Mouse (Mus musculus) forebrain, postnatal 0 days (tissue): Measurements from ENCODE around the gene Epop. TPM values are rescaled to one million over a fixed set of nuclear protein-coding genes. Genes with fewer than 3 reads are reported as not detected.
A peak's percentile ranks its signal among the peaks of the same experiment; 100 is the strongest.
"Not testable (repeated sequence)": the region's sequence is repeated elsewhere in the genome, so short reads cannot be mapped to it uniquely, and the experiment has no call there.

Experiments used
- ATAC-seq: fragments of 200-750 bp; cut with Nextera tagmentation; 2 replicates; pipeline ENCODE4 v1.8.0; 2017; ENCODE audit warnings: mild to moderate bottlenecking, moderate library complexity
- DNase-seq: peaks from one replicate; pipeline ENCODE4 v3.0.0-alpha.2; 2015
- H3K27ac ChIP-seq: fragments of 300-500 bp; sonication (generic); 2 replicates; pipeline ENCODE4 v1.5.1; 2014; ENCODE audit warnings: low read depth, mild to moderate bottlenecking, antibody characterized with exemption, low read length, moderate library complexity, mixed read lengths
- H3K27me3 ChIP-seq: fragments of 300-500 bp; sonication (generic); 2 replicates; pipeline ENCODE4 v1.6.1; 2014; ENCODE audit warnings: mild to moderate bottlenecking, low read length, mixed read lengths; ENCODE audit not compliant: insufficient read depth
- H3K36me3 ChIP-seq: fragments of 300-500 bp; sonication (generic); 2 replicates; pipeline ENCODE4 v1.6.1; 2014; ENCODE audit warnings: mild to moderate bottlenecking, moderate library complexity; ENCODE audit not compliant: insufficient read depth
- H3K4me1 ChIP-seq: fragments of 300-500 bp; sonication (generic); 2 replicates; pipeline ENCODE4 v1.6.1; 2014; ENCODE audit warnings: antibody characterized with exemption; ENCODE audit not compliant: insufficient read depth
- H3K4me2 ChIP-seq: fragments of 300-500 bp; sonication (generic); 2 replicates; pipeline ENCODE4 v1.6.1; 2014; ENCODE audit warnings: low read depth, mild to moderate bottlenecking, moderate library complexity
- H3K4me3 ChIP-seq: fragments of 300-500 bp; sonication (generic); 2 replicates; pipeline ENCODE4 v1.5.1; 2014; ENCODE audit warnings: low read depth, low read length, mixed read lengths
- H3K9ac ChIP-seq: fragments of 300-500 bp; sonication (generic); 2 replicates; pipeline ENCODE4 v1.6.1; 2014; ENCODE audit warnings: mild to moderate bottlenecking
- H3K9me3 ChIP-seq: fragments of 300-500 bp; sonication (generic); 2 replicates; pipeline ENCODE4 v1.6.1; 2016; ENCODE audit warnings: low read length
- CTCF ChIP-seq: sonication (generic); IDR thresholded peaks from 2 replicates; pipeline ENCODE4 v1.5.1; 2016; ENCODE audit warnings: antibody characterized with exemption, control low read depth, low read depth
- WGBS: fragments of 180-500 bp; shearing (Covaris S2); extraction: QIAGEN DNeasy Blood & Tissue Kit; methylation state at CpG from one replicate; pipeline ENCODE4 v1.1.7; 2014; 5-methylcytosine and 5-hydroxymethylcytosine counted together
- polyA plus RNA-seq: library from polyadenylated mRNA; unstranded; fragments of >200 nt; fragmentation: Nextera tagmentation; extraction: Ambion mirVana; gene quantifications from 2 replicates; pipeline ENCODE4 v1.2.1, GENCODE M21; 2015
- total RNA-seq: library from RNA; depleted of rRNA; stranded (reverse); fragments of >200 nt; gene quantifications from 2 replicates; pipeline ENCODE4 v1.2.3, GENCODE M21; 2014

Epop gene
- total and polyA plus RNA-seq, 2 experiments from 2014 or later, result 3.6 to 6.8 TPM

DNA sequence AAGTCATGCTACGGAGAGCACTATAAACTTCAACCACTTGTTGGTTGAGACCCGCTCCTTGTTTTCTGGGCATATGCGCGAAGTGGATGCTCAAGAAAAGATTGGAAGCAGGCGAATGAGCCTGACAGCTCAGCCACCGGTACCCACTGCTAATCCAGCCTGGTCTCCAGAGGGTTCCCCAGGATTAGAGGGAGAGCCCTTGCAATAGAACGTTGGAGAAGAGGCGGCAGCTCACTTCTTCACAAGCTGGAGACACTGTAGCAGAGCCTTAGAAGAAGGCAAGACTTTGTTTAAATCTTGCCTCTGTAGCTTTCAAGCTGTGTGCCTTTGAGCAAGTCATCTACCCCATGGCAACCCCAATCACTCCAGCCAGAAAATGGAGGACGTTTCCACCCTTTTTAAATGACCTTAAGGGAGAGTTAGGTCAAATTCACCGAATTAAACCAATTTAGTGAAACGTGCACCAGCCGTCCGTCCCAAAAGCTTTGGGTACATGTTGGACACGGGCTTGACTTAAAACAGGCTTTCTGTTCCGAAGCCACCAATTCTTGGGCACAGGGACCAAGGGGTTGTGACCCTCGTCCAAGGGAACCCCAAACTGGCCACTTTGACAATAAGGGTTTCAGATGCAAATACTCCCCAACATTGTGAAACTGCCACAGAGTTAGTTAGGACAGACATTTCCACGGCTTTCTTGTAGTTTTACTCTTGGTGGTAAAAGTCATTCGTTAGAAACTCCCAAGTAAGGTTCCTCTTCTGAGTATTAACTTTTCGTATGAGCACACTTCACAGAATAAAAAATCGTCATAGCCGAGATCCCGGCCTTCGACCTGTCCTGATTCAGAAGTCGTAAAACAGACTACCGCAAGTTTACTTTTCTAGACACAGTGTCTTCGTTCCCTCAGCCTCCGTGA lies 31.5 kb upstream of the Epop start:
- ATAC-seq (no peak; the same call in 1 of the 2 replicates), DNase-seq (no peak)
- 6% methylated on average over 27 of the region's 27 CpGs for WGBS
- Histone ChIP-seq H3K9me3 (no peaks in the 10 kb centered on the region), H3K4me1 (peaks cover 14% of the 10 kb centered on the region; the same call in 1 of the 2 replicates), H3K4me3 (peak overlapping the region; percentile 55), H3K4me2 (peak overlapping the region; percentile 83), H3K27me3 (0 out of 2 replicates have a peak, but pooled peaks cover 7% of the 10 kb centered on the region), H3K9ac (peak overlapping the region; percentile 78), H3K36me3 (no peaks in the 10 kb centered on the region), H3K27ac (no peak overlapping the region)
- TF ChIP-seq CTCF, result no peak

DNA sequence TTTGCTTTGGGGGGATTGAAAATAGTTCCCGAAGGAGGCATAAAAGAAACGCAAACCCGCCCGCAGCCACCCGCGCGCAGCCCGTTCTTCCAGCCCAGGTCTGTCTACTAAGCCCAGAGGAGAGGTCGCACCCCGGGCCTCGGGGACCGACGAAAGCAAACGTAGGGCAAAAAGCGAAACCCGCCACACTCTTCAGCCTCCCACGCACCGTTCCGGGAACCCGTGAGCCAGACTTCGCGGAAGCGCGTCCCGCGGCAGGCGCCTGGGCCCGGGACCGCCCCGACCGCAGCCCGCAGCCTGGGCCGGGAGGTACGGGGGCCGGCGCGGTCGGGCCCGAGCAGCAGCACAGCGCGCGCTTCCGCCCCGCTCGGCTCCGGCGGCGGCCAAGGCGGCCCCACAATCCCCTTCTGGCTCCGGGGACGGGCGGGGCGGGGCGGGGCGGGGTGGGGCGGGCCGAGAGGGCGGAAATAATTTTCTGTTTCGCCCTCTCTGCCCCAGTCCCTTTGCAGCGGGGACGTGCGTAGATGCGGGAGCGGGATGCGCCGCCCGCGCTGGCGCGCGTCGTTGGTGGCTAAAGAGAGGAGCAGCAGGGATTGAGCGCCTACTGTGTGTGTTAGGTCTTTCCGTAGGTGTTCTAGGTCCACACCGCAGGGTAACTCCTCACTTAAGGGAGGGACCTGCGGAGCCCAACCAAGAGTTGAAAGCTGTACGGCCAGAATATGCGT lies 30.6 kb upstream of the Epop start:
- Histone ChIP-seq H3K4me3 (peak overlapping the region; percentile 55), H3K27me3 (0 out of 2 replicates have a peak, but pooled peaks cover 7% of the 10 kb centered on the region), H3K27ac (peak overlapping the region; percentile 67), H3K9ac (peak overlapping the region; percentile 78), H3K36me3 (no peaks in the 10 kb centered on the region), H3K4me1 (peaks cover 14% of the 10 kb centered on the region; the same call in 1 of the 2 replicates), H3K9me3 (no peaks in the 10 kb centered on the region), H3K4me2 (peak overlapping the region; percentile 83)
- DNase-seq (peak; percentile 78), ATAC-seq (peak; percentile 90)
- no peak for TF ChIP-seq CTCF
- under 1% methylated on average over 74 of the region's 78 CpGs for WGBS

DNA sequence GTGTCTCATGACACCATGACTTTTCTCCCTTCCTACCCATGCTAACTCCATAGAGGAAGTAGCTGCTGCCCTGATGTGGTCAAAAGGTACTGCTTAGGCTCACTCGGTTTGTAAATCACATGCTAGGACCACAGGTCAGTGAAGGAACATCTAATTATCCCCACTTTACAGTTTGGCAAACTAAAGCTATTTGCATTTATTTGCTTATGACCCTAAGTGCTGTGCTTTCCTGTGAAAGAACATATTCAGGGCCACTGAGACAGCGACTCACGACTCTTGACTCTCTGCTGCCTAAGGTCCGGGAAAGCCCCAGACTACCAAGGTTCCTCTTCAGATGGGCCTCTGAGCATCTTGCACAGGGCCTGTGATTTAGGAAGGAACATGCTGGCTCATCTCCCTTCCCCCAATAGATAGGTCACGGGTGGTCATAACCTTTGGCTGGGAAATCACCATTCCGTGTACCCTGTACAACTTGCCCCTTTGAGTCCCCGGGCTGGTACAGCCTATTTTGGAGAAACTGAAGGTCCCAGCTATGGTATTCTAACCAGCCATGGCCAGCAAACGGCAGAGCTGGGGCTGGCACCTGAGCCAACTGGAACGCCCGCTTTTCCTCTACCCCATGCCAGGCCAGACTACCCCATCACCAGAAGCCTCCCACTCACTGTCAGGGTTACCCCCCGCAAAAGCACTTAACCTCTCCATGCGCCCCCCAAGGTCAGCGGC lies 29.9 kb upstream of the Epop start:
- H3K4me3 ChIP-seq, result peak overlapping the region; percentile 55
- H3K9me3 ChIP-seq, result no peaks in the 10 kb centered on the region
- WGBS, result 13% methylated on average over 13 of the region's 13 CpGs
- 0 out of 2 replicates have a peak, but pooled peaks cover 7% of the 10 kb centered on the region for H3K27me3 ChIP-seq
- ATAC-seq, result no peak
- peaks cover 11% of the 10 kb centered on the region; the same call in 1 of the 2 replicates for H3K4me1 ChIP-seq
- peak overlapping the region; percentile 67; the same call in 1 of the 2 replicates for H3K27ac ChIP-seq
- DNase-seq, result no peak
- no peak for TF ChIP-seq CTCF
- H3K9ac ChIP-seq, result peak overlapping the region; percentile 78
- H3K36me3 ChIP-seq, result no peaks in the 10 kb centered on the region
- H3K4me2 ChIP-seq, result peak overlapping the region; percentile 83

DNA sequence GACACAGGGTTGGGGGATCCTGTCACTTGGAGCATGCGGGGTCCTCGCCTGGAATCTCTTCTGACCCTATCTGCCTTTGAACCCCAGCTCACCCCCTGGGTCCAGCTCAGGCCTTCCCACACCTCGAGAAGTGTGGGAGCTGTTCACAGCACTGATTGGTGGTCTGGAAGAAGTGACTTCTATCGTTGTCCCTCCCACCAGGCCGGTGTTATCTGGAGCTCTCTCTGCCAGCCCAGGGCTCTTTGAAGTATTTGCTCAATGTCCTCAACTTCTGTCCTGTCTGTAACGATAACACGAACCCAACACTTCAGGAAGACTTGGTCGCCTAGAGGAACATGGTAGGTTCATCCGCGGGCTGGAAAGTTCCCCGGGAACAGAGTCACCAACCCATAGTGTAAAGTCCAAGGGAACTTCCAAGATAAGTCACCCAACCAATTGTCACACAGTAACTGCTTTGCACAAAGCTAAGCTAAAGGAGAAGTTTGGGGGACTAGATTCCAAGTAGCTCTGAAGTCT lies 29.3 kb upstream of the Epop start:
- no peaks in the 10 kb centered on the region for H3K9me3 ChIP-seq
- no peak for DNase-seq
- H3K27ac ChIP-seq, result no peak overlapping the region
- WGBS, result 77% methylated on average over 11 of the region's 11 CpGs
- peak overlapping the region; percentile 83 for H3K4me2 ChIP-seq
- no peaks in the 10 kb centered on the region for H3K36me3 ChIP-seq
- no peak overlapping the region for H3K4me3 ChIP-seq
- peaks cover 9% of the 10 kb centered on the region; the same call in 1 of the 2 replicates for H3K4me1 ChIP-seq
- no peak for ATAC-seq
- no peak for TF ChIP-seq CTCF
- H3K9ac ChIP-seq, result no peak overlapping the region
- 0 out of 2 replicates have a peak, but pooled peaks cover 7% of the 10 kb centered on the region for H3K27me3 ChIP-seq

DNA sequence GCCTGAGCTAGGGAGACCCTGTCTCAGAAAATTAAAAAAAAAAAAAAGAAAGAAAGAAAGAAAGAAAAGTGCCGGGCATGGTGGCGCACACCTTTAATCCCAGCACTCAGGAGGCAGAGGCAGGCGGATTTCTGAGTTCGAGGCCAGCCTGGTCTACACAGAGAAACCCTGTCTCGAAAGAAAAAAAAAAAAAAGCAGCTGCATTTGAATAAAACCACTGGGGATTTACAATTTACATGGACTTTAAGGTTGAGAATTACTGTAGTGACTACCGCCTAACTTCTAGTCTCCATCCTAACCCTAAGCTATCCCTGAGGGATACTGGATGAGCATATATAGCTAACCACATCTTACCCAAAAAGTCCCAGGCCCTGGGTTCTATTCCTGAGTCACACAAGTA lies 28.5 kb upstream of the Epop start:
- H3K9me3 ChIP-seq, ATAC-seq, H3K4me1 ChIP-seq, H3K27ac ChIP-seq, DNase-seq, H3K27me3 ChIP-seq, H3K4me3 ChIP-seq, H3K36me3 ChIP-seq, H3K9ac ChIP-seq, H3K4me2 ChIP-seq: not testable (repeated sequence)
- WGBS, result 93% methylated on average over 6 of the region's 6 CpGs

DNA sequence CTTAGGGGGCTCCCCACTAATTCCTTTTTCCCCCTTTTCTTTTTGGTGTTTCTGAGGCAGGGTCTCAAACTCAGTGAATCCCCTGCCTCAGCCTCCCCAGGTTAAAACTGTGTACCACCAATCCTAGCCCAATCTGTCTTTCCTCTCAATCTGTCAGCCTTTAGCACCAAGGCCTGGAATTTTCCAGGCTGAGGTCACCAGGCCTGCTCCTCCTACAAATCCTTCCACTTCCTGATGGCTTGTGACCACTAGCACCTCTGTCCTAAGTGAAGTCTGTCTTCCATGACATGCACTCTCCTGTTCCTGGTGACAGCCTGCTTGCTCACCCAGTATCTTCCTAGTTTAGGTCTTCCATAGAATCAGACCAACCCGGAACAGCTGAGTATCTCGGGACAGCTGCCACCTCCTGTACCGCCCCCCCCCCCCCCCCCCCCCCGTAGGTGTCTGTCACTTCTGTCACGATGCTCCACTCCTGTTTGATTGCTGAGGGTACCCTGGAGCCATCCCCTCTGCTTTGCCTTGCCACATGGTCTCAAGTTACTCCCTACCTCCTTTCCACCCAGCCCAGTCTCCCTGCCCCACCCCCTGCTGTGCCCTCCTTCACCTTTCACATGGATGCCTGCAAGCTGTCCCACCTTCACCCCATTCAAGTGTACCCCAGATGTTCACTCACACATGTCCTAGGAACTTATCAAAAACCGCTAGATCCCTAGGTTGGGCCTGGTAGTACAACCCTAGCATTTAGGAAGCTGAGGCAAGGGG lies 27.9 kb upstream of the Epop start:
- no peak for TF ChIP-seq CTCF
- WGBS, result 51% methylated on average over 5 of the region's 6 CpGs
- Histone ChIP-seq H3K4me2 (no peak overlapping the region), H3K4me1 (peaks cover 9% of the 10 kb centered on the region; the same call in 1 of the 2 replicates), H3K36me3 (no peaks in the 10 kb centered on the region), H3K9me3 (no peaks in the 10 kb centered on the region), H3K9ac (no peak overlapping the region), H3K27me3 (0 out of 2 replicates have a peak, but pooled peaks cover 7% of the 10 kb centered on the region), H3K27ac (no peak overlapping the region), H3K4me3 (no peak overlapping the region)
- no peak for DNase-seq
- no peak for ATAC-seq
